Mouse (Mus musculus): ENCODE measurements around the gene Il12rb1.
A peak's percentile ranks its signal among the peaks of the same experiment; 100 is the strongest.

The Il12rb1 gene

DNA sequence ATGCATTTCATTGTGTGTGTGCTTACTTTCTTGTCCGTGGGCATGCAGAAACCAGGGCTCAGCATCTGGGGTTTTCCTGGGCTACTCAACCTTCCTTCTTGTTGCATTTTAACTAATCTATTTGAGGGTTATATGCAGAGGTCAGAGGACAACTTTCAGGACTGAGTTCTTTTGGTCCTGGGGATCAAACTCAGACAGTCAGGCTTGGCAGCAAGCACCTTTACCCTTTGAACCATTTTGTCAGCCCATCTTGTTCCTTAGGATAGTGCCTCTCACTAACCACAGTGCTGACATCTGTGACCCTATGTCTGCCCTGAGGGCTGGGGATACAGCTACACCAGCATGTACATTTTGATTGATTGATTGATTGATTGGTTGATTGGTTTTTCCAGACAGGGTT, 19.5 kb downstream of the Il12rb1 start:
- DNase-seq (ENCODE audit: low spot score in 2 of 2): no peak

- no peak for DNase-seq (ENCODE audit: low spot score in 2 of 2)
Observed at GRCm38 (mm10) chr8:70831517-70831916, 23.3 kb downstream of the Il12rb1 start.

DNA sequence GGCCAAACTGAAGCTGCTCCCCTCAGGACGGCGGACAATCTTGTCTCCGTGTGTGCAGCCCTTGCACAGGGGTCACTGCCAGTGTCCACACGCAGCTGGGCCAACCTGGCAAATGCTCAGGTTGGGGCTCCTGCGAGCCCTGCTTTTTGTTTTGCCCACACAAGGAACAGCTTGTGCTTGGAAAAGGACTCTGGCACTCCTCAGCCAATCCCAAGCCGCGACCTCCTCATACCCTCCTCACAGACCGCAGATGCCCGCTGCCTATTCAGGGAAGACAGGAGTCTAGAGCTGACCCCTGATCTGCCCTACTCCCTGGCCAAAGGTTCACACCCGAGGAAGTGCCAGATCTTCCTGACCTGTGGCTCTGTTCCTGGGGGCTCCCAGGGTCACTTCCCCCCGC, 24.1 kb downstream of the Il12rb1 start:
- no peak for DNase-seq (ENCODE audit: low spot score in 2 of 2)

- peak; percentile 45 to 46 for DNase-seq (ENCODE audit: low spot score in 2 of 2)
Observed at GRCm38 (mm10) chr8:70833018-70833482, 24.8 kb downstream of the Il12rb1 start.

DNA sequence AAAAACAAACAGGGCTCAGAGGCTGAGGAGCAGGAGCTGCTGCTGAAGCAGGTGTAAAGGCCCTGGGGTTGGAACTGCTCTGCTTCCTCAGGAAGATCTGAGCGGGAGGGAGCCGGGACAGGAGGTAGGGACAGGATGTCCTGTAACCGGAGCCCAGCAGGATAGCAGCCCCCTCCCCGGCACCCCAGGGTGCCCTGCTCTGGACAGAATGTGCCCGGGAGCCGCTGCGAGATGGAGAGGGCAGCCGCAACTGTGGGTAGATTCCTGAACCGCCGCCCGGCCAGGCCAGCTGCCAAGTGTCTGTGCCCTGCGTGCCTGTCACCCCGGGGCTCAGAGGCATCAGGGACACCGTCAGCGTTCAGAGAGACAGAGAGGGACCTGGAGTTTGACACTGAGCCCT, 25.3 kb downstream of the Il12rb1 start:
- DNase-seq (ENCODE audit: low spot score in 2 of 2): no peak

- DNase-seq (ENCODE audit: low spot score in 2 of 2): no peak
Observed at GRCm38 (mm10) chr8:70834071-70834470, 25.8 kb downstream of the Il12rb1 start.

GRCm38 (mm10) chr8:70836666-70837065, 28.4 kb downstream of the Il12rb1 start:
- no peak for DNase-seq (ENCODE audit: low spot score in 2 of 2)

GRCm38 (mm10) chr8:70838654-70839407, 30.6 kb downstream of the Il12rb1 start:
- DNase-seq (ENCODE audit: low spot score in 2 of 2): no peak

- peak; percentile 99 to 100 for DNase-seq (ENCODE audit: low spot score in 2 of 2)
Observed at GRCm38 (mm10) chr8:70839408-70840351, 31.4 kb downstream of the Il12rb1 start, which contains the start of gene Arrdc2. TSS of gene Arrdc2 (minus strand) at chr8:70839720.

DNA sequence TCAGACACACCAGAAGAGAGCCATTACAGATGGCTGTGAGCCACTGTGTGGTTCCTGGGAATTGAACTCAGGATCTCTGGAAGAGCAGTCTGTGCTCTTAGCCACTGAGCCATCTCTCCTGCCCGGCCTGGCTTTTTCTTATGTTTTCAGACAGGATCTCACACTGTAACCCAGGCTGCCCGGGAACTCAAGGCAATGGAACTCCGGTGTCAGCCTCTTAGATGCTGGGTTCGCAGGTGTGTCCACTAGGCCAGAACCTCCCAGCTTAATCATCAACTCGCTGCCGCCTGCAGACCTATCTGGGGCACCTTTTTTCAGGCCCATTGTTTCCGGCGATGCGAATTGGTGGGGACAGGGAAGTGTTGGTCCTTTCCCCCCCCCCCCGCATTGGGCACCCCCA, 32.3 kb downstream of the Il12rb1 start:
- peak in 1 of 2 experiments; percentile 27 for DNase-seq (ENCODE audit: low spot score in 2 of 2)

DNA sequence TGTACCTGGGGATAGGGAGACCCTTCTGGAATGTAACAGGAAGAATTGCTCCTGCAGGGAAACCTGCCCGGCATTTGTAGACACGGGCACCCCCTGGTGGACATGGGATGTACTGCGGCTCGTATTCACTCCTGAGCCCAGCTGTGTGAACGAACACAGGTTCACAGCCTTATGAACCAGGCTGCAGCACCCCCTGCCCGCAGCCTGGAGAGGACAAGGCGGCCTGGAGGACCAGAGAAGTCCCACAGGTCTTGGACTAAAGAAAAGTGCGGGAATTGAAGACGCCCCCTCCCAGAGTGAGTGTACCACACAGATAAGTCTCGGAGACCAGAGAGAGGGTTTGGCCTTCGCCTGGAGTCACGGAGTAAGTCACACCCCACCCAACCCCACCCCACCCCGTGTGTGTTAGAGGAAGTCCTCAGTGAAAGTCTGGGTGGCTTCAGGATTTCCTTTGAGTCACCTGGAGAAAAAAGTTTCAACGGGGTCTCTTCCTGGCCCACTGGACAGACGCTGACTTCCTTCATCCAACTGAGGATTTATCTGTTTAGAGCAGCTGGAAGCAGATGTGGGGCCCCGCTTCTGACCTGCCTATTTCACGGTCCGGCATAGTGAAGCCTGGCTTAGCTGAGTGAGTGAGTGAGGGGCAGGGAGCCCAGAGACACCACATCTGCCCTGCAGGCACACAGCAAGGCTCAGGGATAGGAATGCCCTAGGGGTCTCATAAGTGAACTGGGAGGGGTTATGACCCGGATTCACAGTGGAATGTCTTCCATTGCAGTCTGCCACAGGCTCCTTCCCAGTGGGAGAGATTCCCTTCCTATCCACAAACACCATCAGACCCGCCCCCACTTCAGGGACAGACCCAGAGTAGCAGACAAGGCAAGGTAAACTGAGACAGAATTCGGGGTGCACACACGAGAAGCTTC, 33.2 kb downstream of the Il12rb1 start:
- peak; percentile 78 to 87 for DNase-seq (ENCODE audit: low spot score in 2 of 2)

DNA sequence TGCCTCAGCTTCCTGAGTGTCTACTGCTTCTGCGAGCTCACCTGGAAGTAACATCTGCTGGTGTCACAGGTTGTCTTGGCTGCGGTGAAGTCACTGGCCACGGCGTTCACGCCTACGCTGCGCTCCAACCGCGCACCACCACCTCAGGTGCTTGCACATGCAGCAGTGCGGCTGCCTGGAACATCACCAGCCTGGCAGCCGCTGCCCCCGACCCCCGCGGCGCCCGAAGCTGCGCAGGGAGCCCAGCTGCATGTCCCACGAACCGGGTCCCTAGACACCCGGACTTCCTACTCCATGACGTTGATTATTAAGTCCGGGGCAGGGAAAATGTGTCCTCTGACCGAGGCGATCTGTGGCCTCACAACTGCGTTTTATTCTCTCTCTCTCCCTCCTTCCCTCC, 34.2 kb downstream of the Il12rb1 start:
- no peak for DNase-seq (ENCODE audit: low spot score in 2 of 2)

DNA sequence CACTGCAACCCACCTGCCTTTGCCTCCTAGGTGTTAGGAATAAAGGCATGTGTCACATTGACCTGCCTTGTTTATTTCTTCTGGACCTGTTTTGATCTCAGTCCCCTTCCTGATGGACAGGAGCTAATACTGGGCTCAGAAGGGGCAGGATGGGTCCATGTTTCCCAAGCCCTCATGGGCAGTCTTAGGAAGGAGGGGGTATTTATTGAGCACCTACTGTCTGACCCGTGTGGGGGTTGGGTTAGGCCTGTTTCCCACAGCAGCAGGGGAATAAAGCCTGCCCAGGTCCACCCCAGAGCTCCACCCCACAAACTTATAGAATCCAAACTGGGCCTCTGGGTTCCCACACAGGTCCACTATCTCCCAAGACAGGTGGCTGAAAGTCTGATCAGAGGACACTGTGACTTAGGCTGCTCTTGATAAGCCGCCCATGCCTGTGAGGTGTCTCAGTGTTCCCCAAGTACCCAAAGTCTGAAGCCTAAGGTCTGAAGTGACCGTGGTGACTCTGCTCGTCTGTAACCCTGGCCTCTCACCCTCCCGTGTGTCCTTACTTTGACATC, 35.0 kb downstream of the Il12rb1 start:
- DNase-seq (ENCODE audit: low spot score in 2 of 2): peak; percentile 53 to 69

DNA sequence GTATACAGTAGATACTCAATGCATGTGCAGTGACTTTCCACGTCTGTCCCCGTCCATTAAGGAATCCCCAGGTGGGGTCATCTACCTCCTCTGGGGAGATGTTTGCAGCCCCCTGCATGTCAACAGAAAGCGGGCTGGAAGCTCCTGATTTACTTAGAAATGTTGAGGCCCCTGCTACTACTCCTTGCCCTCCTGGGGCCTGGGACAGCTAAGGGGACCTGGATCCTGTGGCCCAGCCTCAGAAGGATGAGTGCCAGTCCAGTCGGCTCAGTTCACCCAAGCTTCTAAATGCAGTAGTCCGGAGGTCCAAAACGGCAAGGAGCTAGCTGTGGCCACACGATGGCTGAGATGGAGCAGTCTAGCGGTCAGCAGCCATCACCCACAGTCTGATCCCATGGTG, 35.7 kb downstream of the Il12rb1 start:
- DNase-seq (ENCODE audit: low spot score in 2 of 2): no peak

GRCm38 (mm10) chr8:70844523-70844922, 36.3 kb downstream of the Il12rb1 start:
- DNase-seq (ENCODE audit: low spot score in 2 of 2): peak; percentile 82 to 89

- no peak for DNase-seq (ENCODE audit: low spot score in 2 of 2)
Observed at GRCm38 (mm10) chr8:70845108-70845507, 36.9 kb downstream of the Il12rb1 start.

- DNase-seq (ENCODE audit: low spot score in 2 of 2): peak in 1 of 2 experiments; percentile 47
Observed at GRCm38 (mm10) chr8:70846371-70847154, 38.3 kb downstream of the Il12rb1 start.

DNA sequence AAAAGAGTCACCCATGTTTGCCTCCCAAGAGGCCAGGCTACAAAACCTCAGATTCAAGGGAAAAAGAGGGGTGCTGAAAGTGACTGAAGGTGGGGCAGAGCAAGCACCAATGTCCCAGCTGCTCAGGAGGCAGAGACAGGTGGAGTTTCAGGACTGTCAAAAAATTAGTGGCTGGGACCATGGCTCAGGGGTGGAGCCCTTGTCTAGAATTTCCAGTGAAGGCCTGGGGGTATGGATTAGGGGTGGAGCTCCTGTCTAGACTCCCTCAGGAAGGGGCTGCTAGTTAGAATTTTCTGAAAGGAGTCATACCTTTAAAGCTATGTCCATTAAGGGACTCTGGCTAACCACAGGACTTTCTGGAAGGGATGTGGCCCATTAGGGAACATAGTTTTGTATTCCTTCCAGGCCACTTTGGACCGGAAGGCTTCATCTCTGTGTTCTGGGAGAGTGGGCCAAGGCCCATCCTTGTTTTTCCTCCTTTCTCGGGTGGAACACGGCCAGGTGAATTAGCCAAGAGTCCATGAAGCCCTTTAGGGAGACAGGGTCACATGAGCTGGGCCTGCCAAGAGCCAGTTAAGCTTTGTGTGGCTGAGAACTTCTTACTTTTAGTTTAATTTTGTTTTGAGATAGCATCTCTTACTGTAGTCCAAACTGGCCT, 41.2 kb downstream of the Il12rb1 start:
- DNase-seq (ENCODE audit: low spot score in 2 of 2): no peak

DNA sequence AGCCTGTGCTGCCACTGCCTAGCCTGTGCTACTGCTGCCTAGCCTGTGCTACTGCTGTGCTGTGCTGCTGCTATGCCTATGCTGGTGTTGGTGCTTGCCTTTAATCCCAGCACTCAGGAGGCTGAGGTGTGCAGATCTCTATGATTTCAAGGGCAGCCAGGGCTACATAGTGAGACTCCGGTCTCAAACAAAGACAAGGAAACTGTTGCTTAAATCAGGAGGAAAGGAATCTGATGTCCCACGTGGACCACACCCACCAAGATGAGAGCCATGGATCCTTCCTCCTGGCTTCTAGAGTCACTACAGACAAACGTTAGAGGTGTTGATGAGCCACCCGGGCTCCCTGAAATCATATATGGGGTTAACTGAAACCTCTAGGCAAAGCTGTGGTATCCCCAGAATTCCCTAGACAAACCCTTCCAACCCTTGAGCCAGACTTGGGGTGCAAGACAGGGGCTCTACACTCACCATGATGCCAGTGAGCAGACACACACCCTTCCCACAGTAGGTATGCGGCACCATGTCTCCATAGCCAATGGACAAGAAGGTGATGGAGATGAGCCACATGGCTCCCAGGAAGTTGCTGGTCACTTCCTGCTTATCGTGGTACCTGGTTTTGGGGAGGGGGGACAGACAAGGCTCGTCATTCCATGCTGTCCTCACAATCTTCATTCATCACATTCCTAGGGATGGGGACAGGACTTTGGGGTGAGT, 42.0 kb downstream of the Il12rb1 start:
- no peak for DNase-seq (ENCODE audit: low spot score in 2 of 2)
